Mouse (Mus musculus): ENCODE results near the gene Nsmce1. TPM values are rescaled to one million over a fixed set of nuclear protein-coding genes. Genes with fewer than 3 reads are reported as not detected.

Gene Nsmce1
- polyA plus RNA-seq, 1 experiment from 2014 or later = 115 TPM

- Histone ChIP-seq H3K9me3 (ENCODE audit: control insufficient read depth, low read length) (no peaks in the 10 kb centered on the region), H3K9ac (ENCODE audit: low read depth, low read length) (no peak overlapping the region), H3K27me3 (replicated peaks; ENCODE audit: control insufficient read depth, insufficient read depth, low read length) (no peaks in the 10 kb centered on the region), H3K4me3 (ENCODE audit: low read length) (no peak overlapping the region), H3K4me2 (ENCODE audit: low read depth, low read length) (no peak overlapping the region), H3K4me1 (ENCODE audit: control insufficient read depth, insufficient read depth, low read length) (peaks cover 13% of the 10 kb centered on the region; the same call in 1 of the 2 replicates), H3K36me3 (ENCODE audit: control insufficient read depth, insufficient read depth, low read length) (no peaks in the 10 kb centered on the region), H3K27ac (ENCODE audit: low read length) (no peak overlapping the region)
- 76% methylated on average over 6 of the region's 6 CpGs for WGBS
- no peak for ATAC-seq
Measured at GRCm38 (mm10) chr7:125495864-125496440, 4.6 kb upstream of the Nsmce1 start.

- 58% methylated on average over 6 of the region's 6 CpGs for WGBS
- Histone ChIP-seq H3K9ac (ENCODE audit: low read depth, low read length) (no peak overlapping the region), H3K27me3 (replicated peaks; ENCODE audit: control insufficient read depth, insufficient read depth, low read length) (no peaks in the 10 kb centered on the region), H3K4me1 (ENCODE audit: control insufficient read depth, insufficient read depth, low read length) (peaks cover 14% of the 10 kb centered on the region; the same call in 1 of the 2 replicates), H3K4me2 (ENCODE audit: low read depth, low read length) (no peak overlapping the region), H3K36me3 (ENCODE audit: control insufficient read depth, insufficient read depth, low read length) (no peaks in the 10 kb centered on the region), H3K9me3 (ENCODE audit: control insufficient read depth, low read length) (no peaks in the 10 kb centered on the region), H3K4me3 (ENCODE audit: low read length) (no peak overlapping the region), H3K27ac (ENCODE audit: low read length) (peak overlapping the region; percentile 90)
- ATAC-seq = peak; percentile 76
Measured at GRCm38 (mm10) chr7:125492551-125492950, 1.2 kb upstream of the Nsmce1 start.

- peaks cover 17% of the 10 kb centered on the region for H3K4me1 ChIP-seq (ENCODE audit: control insufficient read depth, insufficient read depth, low read length)
- peak; percentile 16; the same call in 1 of the 2 replicates for ATAC-seq
- 20% methylated on average over 12 of the region's 12 CpGs for WGBS
Measured at GRCm38 (mm10) chr7:125491760-125492159, 364 bp upstream of the Nsmce1 start.

GRCm38 (mm10) chr7:125489636-125490035 lies 1.8 kb downstream of the Nsmce1 start:
- no peak overlapping the region for H3K4me3 ChIP-seq (ENCODE audit: low read length)
- WGBS = 88% methylated on average over 2 of the region's 2 CpGs
- no peak overlapping the region for H3K27ac ChIP-seq (ENCODE audit: low read length)
- ATAC-seq = no peak
- H3K36me3 ChIP-seq (ENCODE audit: control insufficient read depth, insufficient read depth, low read length) = no peaks in the 10 kb centered on the region
- H3K9me3 ChIP-seq (ENCODE audit: control insufficient read depth, low read length) = no peaks in the 10 kb centered on the region
- no peak overlapping the region for H3K9ac ChIP-seq (ENCODE audit: low read depth, low read length)
- H3K27me3 ChIP-seq (replicated peaks; ENCODE audit: control insufficient read depth, insufficient read depth, low read length) = no peaks in the 10 kb centered on the region
- no peak overlapping the region for H3K4me2 ChIP-seq (ENCODE audit: low read depth, low read length)
- H3K4me1 ChIP-seq (ENCODE audit: control insufficient read depth, insufficient read depth, low read length) = peaks cover 17% of the 10 kb centered on the region

More at GRCm38 (mm10) chr7:125491760-125492159, 364 bp upstream of the Nsmce1 start:
- Histone ChIP-seq H3K36me3 (ENCODE audit: control insufficient read depth, insufficient read depth, low read length) (no peaks in the 10 kb centered on the region), H3K9ac (ENCODE audit: low read depth, low read length) (peak overlapping the region; percentile 79), H3K9me3 (ENCODE audit: control insufficient read depth, low read length) (no peaks in the 10 kb centered on the region), H3K27me3 (replicated peaks; ENCODE audit: control insufficient read depth, insufficient read depth, low read length) (no peaks in the 10 kb centered on the region), H3K4me2 (ENCODE audit: low read depth, low read length) (peak overlapping the region; percentile 74), H3K27ac (ENCODE audit: low read length) (peak overlapping the region; percentile 90), H3K4me3 (ENCODE audit: low read length) (peak overlapping the region; percentile 64)

DNA sequence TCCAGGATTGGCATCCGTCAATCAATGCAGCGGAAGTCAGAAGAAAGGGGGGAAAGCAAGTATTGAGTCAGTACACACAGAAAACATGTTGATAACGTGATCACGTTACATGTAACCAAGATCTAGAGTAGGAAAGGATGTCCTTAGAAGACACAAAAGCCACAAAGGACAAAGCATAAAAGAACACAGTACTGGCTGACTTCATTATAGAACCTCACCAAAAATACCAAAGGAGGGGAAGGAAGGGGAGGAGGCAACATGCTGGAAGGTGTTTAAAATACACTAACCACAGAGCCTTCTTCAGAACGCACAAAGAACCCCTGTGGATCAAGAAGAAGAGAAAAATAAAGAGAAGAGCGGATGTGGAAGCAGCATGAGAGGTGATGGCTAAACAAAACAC lies 2.7 kb downstream of the Nsmce1 start:
- WGBS = 86% methylated on average over 6 of the region's 6 CpGs
- Histone ChIP-seq H3K36me3 (ENCODE audit: control insufficient read depth, insufficient read depth, low read length) (0 out of 2 replicates have a peak, but pooled peaks cover 3% of the 10 kb centered on the region), H3K27ac (ENCODE audit: low read length) (no peak overlapping the region), H3K9me3 (ENCODE audit: control insufficient read depth, low read length) (no peaks in the 10 kb centered on the region), H3K4me1 (ENCODE audit: control insufficient read depth, insufficient read depth, low read length) (peaks cover 17% of the 10 kb centered on the region), H3K9ac (ENCODE audit: low read depth, low read length) (0 out of 2 replicates have a peak overlapping the region, but pooled peaks have one; percentile 9), H3K27me3 (replicated peaks; ENCODE audit: control insufficient read depth, insufficient read depth, low read length) (no peaks in the 10 kb centered on the region), H3K4me3 (ENCODE audit: low read length) (no peak overlapping the region), H3K4me2 (ENCODE audit: low read depth, low read length) (no peak overlapping the region)
- no peak for ATAC-seq

DNA sequence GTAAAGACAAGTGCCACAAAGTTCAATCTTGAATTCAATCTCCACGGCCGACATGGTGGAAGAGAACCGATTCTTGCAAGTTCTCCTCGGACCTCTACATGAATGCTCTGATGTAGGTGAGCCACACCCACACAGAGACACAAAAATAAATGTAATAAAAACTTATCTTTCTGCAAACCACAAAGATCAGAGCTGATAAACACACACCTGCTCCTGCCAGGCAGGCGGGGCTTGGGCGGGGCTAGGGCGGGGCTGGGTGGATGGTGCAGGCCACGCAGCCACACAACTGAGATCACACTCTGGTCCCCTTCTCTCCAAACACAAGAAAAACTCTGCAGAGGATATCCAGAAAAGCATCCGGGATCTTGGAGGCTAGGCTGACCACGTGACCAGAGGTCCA lies 4.3 kb downstream of the Nsmce1 start:
- Histone ChIP-seq H3K36me3 (ENCODE audit: control insufficient read depth, insufficient read depth, low read length) (0 out of 2 replicates have a peak, but pooled peaks cover 3% of the 10 kb centered on the region), H3K27me3 (replicated peaks; ENCODE audit: control insufficient read depth, insufficient read depth, low read length) (no peaks in the 10 kb centered on the region), H3K4me3 (ENCODE audit: low read length) (no peak overlapping the region)

GRCm38 (mm10) chr7:125486121-125486630 lies 5.2 kb downstream of the Nsmce1 start:
- Histone ChIP-seq H3K9ac (ENCODE audit: low read depth, low read length) (no peak overlapping the region), H3K36me3 (ENCODE audit: control insufficient read depth, insufficient read depth, low read length) (0 out of 2 replicates have a peak, but pooled peaks cover 3% of the 10 kb centered on the region), H3K27ac (ENCODE audit: low read length) (no peak overlapping the region), H3K4me3 (ENCODE audit: low read length) (no peak overlapping the region), H3K27me3 (replicated peaks; ENCODE audit: control insufficient read depth, insufficient read depth, low read length) (no peaks in the 10 kb centered on the region), H3K4me1 (ENCODE audit: control insufficient read depth, insufficient read depth, low read length) (peaks cover 7% of the 10 kb centered on the region; the same call in 1 of the 2 replicates), H3K4me2 (ENCODE audit: low read depth, low read length) (no peak overlapping the region), H3K9me3 (ENCODE audit: control insufficient read depth, low read length) (no peaks in the 10 kb centered on the region)
- ATAC-seq = no peak
- WGBS = 91% methylated on average over 16 of the region's 16 CpGs

More for the DNA sequence above, 4.3 kb downstream of the Nsmce1 start:
- ATAC-seq = peak; percentile 29
- Histone ChIP-seq H3K27ac (ENCODE audit: low read length) (no peak overlapping the region), H3K4me2 (ENCODE audit: low read depth, low read length) (no peak overlapping the region), H3K9ac (ENCODE audit: low read depth, low read length) (no peak overlapping the region), H3K9me3 (ENCODE audit: control insufficient read depth, low read length) (no peaks in the 10 kb centered on the region), H3K4me1 (ENCODE audit: control insufficient read depth, insufficient read depth, low read length) (peaks cover 12% of the 10 kb centered on the region)
- WGBS = 71% methylated on average over 10 of the region's 10 CpGs

- 0 out of 2 replicates have a peak, but pooled peaks cover 3% of the 10 kb centered on the region for H3K36me3 ChIP-seq (ENCODE audit: control insufficient read depth, insufficient read depth, low read length)
Measured at GRCm38 (mm10) chr7:125484791-125485190, 6.6 kb downstream of the Nsmce1 start.

DNA sequence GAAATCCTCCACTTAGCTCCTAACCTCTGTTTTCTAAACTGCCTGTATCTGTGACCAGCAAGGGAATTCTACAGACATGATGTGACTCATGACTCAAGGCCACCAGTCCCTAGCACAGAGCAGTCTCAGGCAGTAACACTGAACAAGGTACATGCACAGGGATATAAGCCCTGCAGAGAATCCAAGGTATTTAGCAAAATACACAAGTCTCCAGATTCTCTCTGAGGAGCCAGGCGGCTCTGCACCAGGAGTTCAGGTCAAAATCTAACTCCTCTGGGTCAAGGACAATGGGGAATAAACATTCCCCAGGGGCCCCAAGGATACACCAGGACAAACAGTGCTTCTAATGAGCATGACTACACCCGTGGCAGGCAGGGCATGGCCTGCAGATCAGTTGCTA lies 8.5 kb downstream of the Nsmce1 start:
- H3K27me3 ChIP-seq (replicated peaks; ENCODE audit: control insufficient read depth, insufficient read depth, low read length) = no peaks in the 10 kb centered on the region
- H3K9ac ChIP-seq (ENCODE audit: low read depth, low read length) = no peak overlapping the region
- 42% methylated on average over 2 of the region's 2 CpGs for WGBS
- H3K9me3 ChIP-seq (ENCODE audit: control insufficient read depth, low read length) = no peaks in the 10 kb centered on the region
- H3K4me3 ChIP-seq (ENCODE audit: low read length) = no peak overlapping the region
- no peak overlapping the region for H3K27ac ChIP-seq (ENCODE audit: low read length)
- H3K36me3 ChIP-seq (ENCODE audit: control insufficient read depth, insufficient read depth, low read length) = 0 out of 2 replicates have a peak, but pooled peaks cover 3% of the 10 kb centered on the region
- H3K4me1 ChIP-seq (ENCODE audit: control insufficient read depth, insufficient read depth, low read length) = peaks cover 3% of the 10 kb centered on the region; the same call in 1 of the 2 replicates
- H3K4me2 ChIP-seq (ENCODE audit: low read depth, low read length) = no peak overlapping the region
- ATAC-seq = no peak

More at GRCm38 (mm10) chr7:125484791-125485190, 6.6 kb downstream of the Nsmce1 start:
- H3K27me3 ChIP-seq (replicated peaks; ENCODE audit: control insufficient read depth, insufficient read depth, low read length) = no peaks in the 10 kb centered on the region
- H3K27ac ChIP-seq (ENCODE audit: low read length) = no peak overlapping the region
- H3K4me3 ChIP-seq (ENCODE audit: low read length) = no peak overlapping the region
- ATAC-seq = no peak
- peaks cover 3% of the 10 kb centered on the region; the same call in 1 of the 2 replicates for H3K4me1 ChIP-seq (ENCODE audit: control insufficient read depth, insufficient read depth, low read length)
- 93% methylated on average over 7 of the region's 7 CpGs for WGBS
- no peaks in the 10 kb centered on the region for H3K9me3 ChIP-seq (ENCODE audit: control insufficient read depth, low read length)
- H3K4me2 ChIP-seq (ENCODE audit: low read depth, low read length) = no peak overlapping the region
- no peak overlapping the region for H3K9ac ChIP-seq (ENCODE audit: low read depth, low read length)
